In genomic region chr17:80221890-80222628, GRCm38 (mm10) we compare ENCODE assay signal across 11 mouse cellular contexts. TPM values are rescaled to one million over a fixed set of nuclear protein-coding genes. Genes with fewer than 3 reads are reported as not detected.
DNase-seq lines count a peak whose midpoint lies in the region; ATAC-seq and TF ChIP-seq lines count a peak whose summit lies in the region.
"Had no signal": no experiment of that assay in that cellular context is flagged by ENCODE, and none has a peak within 500 bp of the region (broad histone marks: within the 10 kb centered on the region; RNA-seq: fewer than 3 reads in every experiment).

No protein-coding gene starts in this region.

- 61% methylated on average over 3 of the region's 3 CpGs for WGBS in hindbrain, postnatal 0 days
- 78% methylated on average over 3 of the region's 3 CpGs for WGBS in hindbrain, embryonic 11.5 days
- WGBS in liver, postnatal 0 days (ENCODE audit: insufficient replicate concordance) = 57% methylated on average over 3 of the region's 3 CpGs

- H3K36me3 ChIP-seq in hindbrain, postnatal 0 days (ENCODE audit: insufficient read depth, low read length) = no peaks in the 10 kb centered on the region
- H3K36me3 ChIP-seq in hindbrain, embryonic 11.5 days (ENCODE audit: control insufficient read depth, insufficient read depth, low read length) = no peaks in the 10 kb centered on the region
- H3K36me3 ChIP-seq in liver, postnatal 0 days (replicated peaks; ENCODE audit: insufficient read depth, low read length) = no peaks in the 10 kb centered on the region
- H3K36me3 ChIP-seq: neural tube, embryonic 12.5 days had no signal

- DNase-seq in hindbrain, postnatal 0 days (ENCODE audit: low spot score) = peak; percentile 30
- DNase-seq in hindbrain, embryonic 11.5 days (ENCODE audit: low spot score) = no peak
- DNase-seq in A20 (ENCODE audit: low read depth, low spot score) (peak; percentile 56), Patski (ENCODE audit: low read depth, low spot score) (no peak)
- DNase-seq in liver, postnatal 0 days = peak; percentile 43
- no peak for DNase-seq in urinary bladder, adult 2 months (ENCODE audit: low spot score)
- no peak for DNase-seq in adrenal gland, adult 18-20 months (ENCODE audit: low spot score in 2 of 2)
- no peak for DNase-seq in right cerebral cortex, postnatal 4 days

- CTCF ChIA-PET in Patski (lab: Charles Lee) = no interaction called here

- POLR2A ChIA-PET in Patski (lab: Charles Lee) = interaction anchor here (0.6 kb wide), 1 partner anchor 211 kb away, joined by 3 read pairs; no protein-coding TSS in a partner anchor

- no peak overlapping the region for H3K27ac ChIP-seq in hindbrain, postnatal 0 days
- H3K27ac ChIP-seq in hindbrain, embryonic 11.5 days (ENCODE audit: low read depth, low read length) = no peak overlapping the region
- H3K27ac ChIP-seq in liver, postnatal 0 days (ENCODE audit: low read depth) = no peak overlapping the region
- H3K27ac ChIP-seq: liver, embryonic 15.5 days; neural tube, embryonic 12.5 days had no signal

- no peak overlapping the region for H3K4me2 ChIP-seq in hindbrain, postnatal 0 days (ENCODE audit: low read depth, low read length)
- H3K4me2 ChIP-seq in hindbrain, embryonic 11.5 days (replicated peaks; ENCODE audit: low read depth, low read length) = no peak overlapping the region
- no peak overlapping the region for H3K4me2 ChIP-seq in liver, postnatal 0 days (ENCODE audit: low read depth, low read length)
- H3K4me2 ChIP-seq: liver, embryonic 15.5 days; neural tube, embryonic 12.5 days had no signal

- H3K9me3 ChIP-seq in hindbrain, postnatal 0 days (ENCODE audit: low read length) = no peaks in the 10 kb centered on the region
- no peaks in the 10 kb centered on the region for H3K9me3 ChIP-seq in hindbrain, embryonic 11.5 days (ENCODE audit: control insufficient read depth, low read length)
- H3K9me3 ChIP-seq in liver, postnatal 0 days (ENCODE audit: low read length) = no peaks in the 10 kb centered on the region
- H3K9me3 ChIP-seq: liver, embryonic 15.5 days; neural tube, embryonic 12.5 days had no signal

- no peak for ATAC-seq in hindbrain, postnatal 0 days
- no peak for ATAC-seq in hindbrain, embryonic 11.5 days (ENCODE audit: low FRiP score)
- ATAC-seq in Patski = no peak
- ATAC-seq in liver, postnatal 0 days = no peak
- ATAC-seq: hindbrain, embryonic 16.5 days had no signal

- H3K27me3 ChIP-seq in hindbrain, postnatal 0 days (ENCODE audit: insufficient read depth, low read length) = no peaks in the 10 kb centered on the region
- H3K27me3 ChIP-seq in hindbrain, embryonic 11.5 days (ENCODE audit: control insufficient read depth, insufficient read depth, low read length) = no peaks in the 10 kb centered on the region
- H3K27me3 ChIP-seq in Patski = no peaks in the 10 kb centered on the region
- no peaks in the 10 kb centered on the region for H3K27me3 ChIP-seq in liver, postnatal 0 days (ENCODE audit: insufficient read depth, low read length)
- H3K27me3 ChIP-seq: neural tube, embryonic 12.5 days had no signal

- TF ChIP-seq CTCF in hindbrain, postnatal 0 days (IDR thresholded peaks at IDR 0.05; ENCODE audit: low read depth) = peak; percentile 44
- TF ChIP-seq CTCF in Patski (IDR thresholded peaks at IDR 0.05) = peak; percentile 62
- peak; percentile 62 for TF ChIP-seq CTCF in liver, postnatal 0 days (IDR thresholded peaks at IDR 0.05; ENCODE audit: low read depth)

- no peak for TF ChIP-seq EP300 in liver, postnatal 0 days (IDR thresholded peaks at IDR 0.05; ENCODE audit: low read depth)

- H3K4me3 ChIP-seq in hindbrain, postnatal 0 days (ENCODE audit: low read length) = no peak overlapping the region
- no peak overlapping the region for H3K4me3 ChIP-seq in hindbrain, embryonic 11.5 days (ENCODE audit: low read depth, low read length)
- no peak overlapping the region for H3K4me3 ChIP-seq in liver, postnatal 0 days (ENCODE audit: low read depth, low read length)
- H3K4me3 ChIP-seq: liver, embryonic 15.5 days; neural tube, embryonic 12.5 days had no signal

- H3K4me1 ChIP-seq in hindbrain, postnatal 0 days (ENCODE audit: insufficient read depth, low read length) = peaks cover 5% of the 10 kb centered on the region; the same call in 1 of the 2 replicates
- H3K4me1 ChIP-seq in hindbrain, embryonic 11.5 days (replicated peaks; ENCODE audit: control insufficient read depth, insufficient read depth, low read length) = no peaks in the 10 kb centered on the region
- peaks cover 8% of the 10 kb centered on the region; the same call in 1 of the 2 replicates for H3K4me1 ChIP-seq in liver, postnatal 0 days (ENCODE audit: insufficient read depth)

- H3K9ac ChIP-seq in hindbrain, postnatal 0 days (replicated peaks; ENCODE audit: low read length) = no peak overlapping the region
- H3K9ac ChIP-seq in hindbrain, embryonic 11.5 days (ENCODE audit: low read depth, low read length) = no peak overlapping the region
- no peak overlapping the region for H3K9ac ChIP-seq in liver, postnatal 0 days (replicated peaks)
- H3K9ac ChIP-seq: liver, embryonic 15.5 days; neural tube, embryonic 12.5 days had no signal

- in situ Hi-C loops in Patski (cut with MboI; ENCODE audit: low pct_unique_long_range_greater_than_20kb) = no loop called here

RNA-seq across cellular contexts. Expression of gene Gemin6, which starts 2.2 kb away (rescaled TPM):
- total RNA-seq in hindbrain, postnatal 0 days (2014; rRNA removed) = 2.1 and 3.3 TPM in 2 replicates
- 17.9 and 19.1 TPM in 2 replicates for polyA plus RNA-seq in hindbrain, postnatal 0 days (2015; fragmentation: Nextera tagmentation; extraction: Ambion mirVana)
- polyA plus RNA-seq in hindbrain, embryonic 11.5 days (2014; fragmentation: Nextera tagmentation; extraction: Ambion mirVana) = 37.9 and 41.5 TPM in 2 replicates
- 16.4 TPM for polyA plus RNA-seq in Patski (2021)
- 16.9 and 17.5 TPM in 2 replicates for polyA plus RNA-seq in liver, postnatal 0 days (2015; fragmentation: Nextera tagmentation; extraction: Ambion mirVana)
- polyA plus RNA-seq in urinary bladder, adult 2 months (2012; rRNA removed) = 8.1 and 8.9 TPM in 2 replicates
- 1 to 10 TPM; 6.5 to 7.0 TPM for total RNA-seq in adrenal gland, adult 18-20 months (2021)

RNA-seq across cellular contexts. Expression of gene Ttc39d, which starts 14.8 kb away (rescaled TPM):
- total RNA-seq in hindbrain, postnatal 0 days (2014; rRNA removed) = not detected in 2 replicates
- 0.09 TPM in 1 of 2 replicates, not detected in the other for polyA plus RNA-seq in hindbrain, postnatal 0 days (2015; fragmentation: Nextera tagmentation; extraction: Ambion mirVana)
- polyA plus RNA-seq in hindbrain, embryonic 11.5 days (2014; fragmentation: Nextera tagmentation; extraction: Ambion mirVana) = 0.20 TPM in 1 of 2 replicates, not detected in the other
- 0.14 TPM for polyA plus RNA-seq in Patski (2021)
- not detected in 2 replicates for polyA plus RNA-seq in liver, postnatal 0 days (2015; fragmentation: Nextera tagmentation; extraction: Ambion mirVana)
- polyA plus RNA-seq in urinary bladder, adult 2 months (2012; rRNA removed) = 0.09 TPM in 1 of 2 replicates, not detected in the other
- not detected for total RNA-seq in adrenal gland, adult 18-20 months (2021)
- polyA plus RNA-seq: liver, embryonic 15.5 days; neural tube, embryonic 12.5 days had no signal

RNA-seq across cellular contexts. Expression of gene Srsf7, which starts 15.0 kb away (rescaled TPM):
- total RNA-seq in hindbrain, postnatal 0 days (2014; rRNA removed) = 111 and 129 TPM in 2 replicates
- 227 and 240 TPM in 2 replicates for polyA plus RNA-seq in hindbrain, postnatal 0 days (2015; fragmentation: Nextera tagmentation; extraction: Ambion mirVana)
- 773 and 810 TPM in 2 replicates for polyA plus RNA-seq in hindbrain, embryonic 11.5 days (2014; fragmentation: Nextera tagmentation; extraction: Ambion mirVana)
- polyA plus RNA-seq in Patski (2021) = 192 TPM
- 131 and 142 TPM in 2 replicates for polyA plus RNA-seq in liver, postnatal 0 days (2015; fragmentation: Nextera tagmentation; extraction: Ambion mirVana)
- 133 and 176 TPM in 2 replicates for polyA plus RNA-seq in urinary bladder, adult 2 months (2012; rRNA removed)
- total RNA-seq in adrenal gland, adult 18-20 months (2021) = 100 to 1,000 TPM; 124 to 133 TPM

Comparison
In these comparisons a context has a peak if more than half of its experiments do, and no peak if none do; other contexts are left out.
1. DNase-seq: peak in hindbrain, postnatal 0 days (single experiment), A20 (single experiment) and liver, postnatal 0 days (single experiment); none in hindbrain, embryonic 11.5 days (single experiment), Patski (single experiment), urinary bladder, adult 2 months (single experiment), adrenal gland, adult 18-20 months (0 of 2) and right cerebral cortex, postnatal 4 days (single experiment).
2. Peak in every context shown above with its lines, with median percentiles within 50 percentile points of each other: CTCF ChIP-seq.